Mouse (Mus musculus) gonadal fat pad, adult 2 months (tissue): ENCODE results near the gene Bach2. TPM values are rescaled to one million over a fixed set of nuclear protein-coding genes. Genes with fewer than 3 reads are reported as not detected.
A peak's percentile ranks its signal among the peaks of the same experiment; 100 is the strongest.

ENCODE experiments used
- DNase-seq: peaks from one replicate; pipeline ENCODE4 v3.0.0-alpha.2; 2012; ENCODE audit warnings: low read depth
- polyA plus RNA-seq: library from polyadenylated mRNA; depleted of rRNA; stranded (reverse); fragments of >200 nt; gene quantifications from 2 replicates; pipeline ENCODE4 v1.2.3, GENCODE M21; 2012

Gene Bach2
- polyA plus RNA-seq, 1 experiment, result 1.7 TPM

DNA sequence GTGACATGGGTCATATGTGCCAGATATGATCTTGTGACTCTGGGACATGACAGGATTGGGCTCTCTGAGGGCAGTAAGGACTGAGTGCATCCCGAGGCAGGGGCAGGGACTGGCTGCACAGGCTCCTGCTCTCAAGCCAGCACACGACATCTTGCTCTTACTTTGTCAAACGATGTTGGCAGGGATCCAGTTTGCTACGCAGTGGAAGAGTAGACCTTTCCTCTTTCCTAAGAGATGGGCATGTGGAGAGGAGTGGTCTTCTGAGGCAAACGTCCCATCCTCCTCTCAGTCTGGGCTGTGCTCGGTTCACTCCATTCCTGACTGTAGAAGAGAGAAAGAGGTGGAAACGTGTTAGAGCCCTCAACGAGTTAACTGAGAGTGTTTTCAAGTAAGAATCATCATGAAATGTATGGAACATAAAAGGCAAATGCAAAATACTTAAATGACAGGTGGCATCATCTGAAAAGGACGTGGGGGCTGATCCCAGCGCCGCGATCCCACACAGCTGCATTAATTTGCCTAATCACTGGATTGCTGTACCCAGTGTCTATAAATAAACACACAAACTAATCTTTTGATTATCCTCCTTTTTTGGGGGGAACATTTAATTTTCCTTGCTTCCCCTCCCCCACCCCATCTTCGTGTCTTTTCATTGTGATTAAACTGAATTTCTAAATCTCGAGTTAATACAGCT lies 150.7 kb downstream of the Bach2 start:
- no peak for DNase-seq

- DNase-seq, result no peak
These were observed 152.7 kb downstream of the Bach2 start for GRCm38 (mm10) chr4:32391260-32391659.

DNA sequence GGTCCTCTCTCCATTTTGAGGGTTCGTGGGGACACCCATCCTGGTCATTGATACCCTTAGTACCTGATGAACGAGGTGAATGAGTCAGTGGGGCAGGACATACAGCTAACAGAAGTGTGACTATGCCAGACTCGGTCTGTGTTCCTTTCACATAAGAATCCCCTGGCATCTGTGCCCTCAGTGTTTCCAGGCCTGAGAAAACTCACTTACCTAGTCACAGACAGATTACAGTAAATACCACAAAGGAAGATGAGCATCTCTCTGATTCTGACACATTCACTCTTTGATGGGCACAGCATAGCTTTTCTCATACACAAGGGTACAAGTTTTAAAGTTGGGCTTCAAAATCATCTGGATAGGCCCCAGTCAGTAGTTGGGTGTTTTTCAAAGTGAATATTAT lies 154.6 kb downstream of the Bach2 start:
- no peak for DNase-seq

- DNase-seq, result no peak
These were observed 155.3 kb downstream of the Bach2 start for GRCm38 (mm10) chr4:32393951-32394350.

DNA sequence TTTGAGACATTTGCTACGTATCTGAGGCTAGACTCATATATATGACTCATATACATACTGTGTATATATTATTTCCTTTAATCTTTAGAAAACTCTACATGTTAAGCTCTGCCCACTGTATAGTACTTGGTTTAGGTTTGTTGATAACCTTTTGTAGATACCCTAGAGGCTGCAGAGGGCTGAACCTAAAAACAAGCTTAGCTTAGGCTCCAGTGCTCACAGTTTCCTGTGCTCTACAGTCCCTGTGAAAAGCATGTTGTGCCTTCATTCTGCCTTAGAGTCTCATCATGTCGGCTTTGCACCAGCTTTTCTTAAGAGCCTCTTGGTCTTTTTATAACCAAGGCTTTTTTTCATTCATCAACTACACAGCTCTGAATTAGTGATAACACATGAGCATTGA lies 156.2 kb downstream of the Bach2 start:
- no peak for DNase-seq

- no peak for DNase-seq
These were observed 162.9 kb downstream of the Bach2 start for GRCm38 (mm10) chr4:32401459-32401858.

GRCm38 (mm10) chr4:32403506-32403905 lies 164.9 kb downstream of the Bach2 start:
- DNase-seq, result no peak

DNA sequence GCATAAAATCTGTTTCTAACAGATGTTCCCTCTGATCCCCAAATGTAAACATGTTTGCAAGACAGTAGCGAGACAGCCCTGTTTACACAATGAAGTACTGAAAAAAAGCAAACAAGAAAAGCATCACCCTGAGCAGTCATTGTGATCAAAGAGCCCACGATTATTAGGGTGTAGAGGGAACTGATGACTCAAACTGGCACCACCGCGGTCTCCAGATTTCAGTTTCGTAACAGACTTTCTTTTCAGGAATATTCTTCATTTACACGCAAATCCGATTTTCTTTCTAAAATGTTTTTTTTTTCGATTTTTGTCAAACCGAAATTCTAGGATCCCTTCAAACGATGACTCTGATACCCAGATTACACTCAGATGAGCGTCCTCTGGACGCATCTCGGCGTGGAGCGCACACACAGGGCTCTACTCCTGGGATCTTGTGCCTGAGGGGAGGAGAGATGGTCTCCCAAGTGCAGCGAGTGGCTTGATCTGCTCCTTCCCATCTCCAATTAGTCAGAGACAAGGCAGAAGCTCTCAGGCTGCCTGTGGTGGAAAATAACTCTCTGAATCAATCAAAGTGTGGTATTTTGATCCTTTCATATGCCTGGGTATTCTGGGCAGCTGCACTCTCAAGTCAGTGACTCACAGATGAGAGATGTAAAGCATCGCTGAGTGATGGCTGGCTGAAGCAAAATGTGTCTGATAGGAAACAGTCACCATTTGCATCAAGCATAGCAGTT lies 166.7 kb downstream of the Bach2 start:
- DNase-seq, result no peak

DNA sequence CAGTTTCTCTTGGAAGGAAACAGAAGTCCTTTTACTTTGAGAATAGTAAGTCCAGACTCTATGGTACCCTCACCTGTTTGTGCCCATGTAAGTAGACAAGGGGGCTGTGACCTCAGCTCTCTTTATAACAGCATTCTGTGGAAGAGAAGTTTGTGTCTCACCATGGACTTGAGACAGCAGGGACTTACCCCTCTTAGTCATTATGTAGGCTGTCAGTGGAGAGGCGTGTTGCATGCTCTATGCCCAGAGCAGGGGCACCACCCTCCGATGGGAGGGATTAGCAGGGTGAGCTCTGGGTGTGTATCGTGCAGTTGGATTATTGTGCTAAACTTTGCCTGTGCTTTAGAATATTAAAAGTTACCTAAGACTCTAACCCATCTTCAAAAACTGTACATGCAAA lies 167.4 kb downstream of the Bach2 start:
- DNase-seq, result no peak

- no peak for DNase-seq
These were observed 169.9 kb downstream of the Bach2 start for GRCm38 (mm10) chr4:32408535-32408934.

- DNase-seq, result peak; percentile 51
These were observed 170.7 kb downstream of the Bach2 start for GRCm38 (mm10) chr4:32409116-32409880.

- no peak for DNase-seq
These were observed 174.5 kb downstream of the Bach2 start for GRCm38 (mm10) chr4:32413063-32413462.

GRCm38 (mm10) chr4:32413505-32413904 lies 174.9 kb downstream of the Bach2 start:
- no peak for DNase-seq

GRCm38 (mm10) chr4:32414959-32415358 lies 176.4 kb downstream of the Bach2 start:
- DNase-seq, result no peak

GRCm38 (mm10) chr4:32417939-32418338 lies 179.3 kb downstream of the Bach2 start:
- no peak for DNase-seq

GRCm38 (mm10) chr4:32421570-32421969 lies 183.0 kb downstream of the Bach2 start:
- no peak for DNase-seq

DNA sequence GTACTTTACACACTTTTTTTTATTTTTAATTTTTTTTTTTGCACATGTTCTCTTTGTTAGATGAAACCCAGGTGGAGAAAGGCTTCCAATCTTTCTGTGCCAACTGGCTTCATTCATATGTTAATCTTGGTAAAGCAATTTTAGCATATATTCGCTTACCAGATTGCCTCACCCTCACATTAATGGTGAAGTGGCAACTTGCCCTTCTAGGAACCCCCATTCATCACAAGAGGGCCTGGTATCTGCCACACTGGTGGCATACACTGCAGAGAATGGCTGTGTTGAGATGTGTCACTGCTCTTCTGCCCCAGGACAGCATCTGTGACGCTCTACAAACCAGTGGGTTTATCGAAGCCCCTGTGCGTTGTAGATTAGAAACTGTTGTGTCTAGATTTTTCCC lies 183.8 kb downstream of the Bach2 start:
- no peak for DNase-seq

DNA sequence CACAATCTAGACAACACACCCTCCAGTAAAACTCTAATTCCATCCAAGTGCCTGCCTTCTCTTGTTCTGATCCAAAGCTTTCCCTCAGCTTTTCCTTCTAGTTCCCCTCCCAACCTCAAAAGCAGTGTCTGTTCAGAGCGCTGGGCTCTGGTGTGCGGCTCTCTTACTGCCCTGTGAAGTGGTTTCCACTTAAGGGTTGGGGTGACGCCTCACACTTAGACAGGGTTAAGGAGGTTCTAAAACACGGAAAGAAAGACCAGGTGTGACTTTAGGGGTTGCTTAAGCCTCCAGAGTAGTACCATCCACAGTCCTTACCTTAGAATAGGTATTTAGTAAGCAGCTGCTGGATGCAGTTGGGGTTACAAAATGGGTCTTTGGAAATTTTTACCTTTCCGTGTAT lies 185.1 kb downstream of the Bach2 start:
- no peak for DNase-seq

GRCm38 (mm10) chr4:32424434-32424833 lies 185.8 kb downstream of the Bach2 start:
- DNase-seq, result no peak

DNA sequence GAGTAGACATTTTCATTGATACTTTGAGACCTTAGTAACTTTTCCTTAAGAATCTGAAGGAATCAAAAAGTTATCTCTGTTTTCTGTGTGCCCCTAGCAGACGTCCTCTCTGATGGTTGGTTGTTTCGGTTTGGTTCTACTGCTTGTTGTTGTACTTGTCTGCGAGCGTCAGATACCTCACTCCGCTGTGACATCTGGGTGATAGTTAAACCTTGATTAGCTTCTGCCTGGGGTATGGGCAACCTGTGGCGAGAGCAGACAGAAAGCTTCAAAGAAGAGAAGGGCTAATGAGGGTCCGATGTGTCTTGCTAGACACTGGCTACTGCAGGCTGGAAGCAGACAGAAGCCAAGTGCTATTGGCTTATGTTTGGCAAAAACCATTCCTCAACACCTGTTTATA lies 186.5 kb downstream of the Bach2 start:
- DNase-seq, result no peak

DNA sequence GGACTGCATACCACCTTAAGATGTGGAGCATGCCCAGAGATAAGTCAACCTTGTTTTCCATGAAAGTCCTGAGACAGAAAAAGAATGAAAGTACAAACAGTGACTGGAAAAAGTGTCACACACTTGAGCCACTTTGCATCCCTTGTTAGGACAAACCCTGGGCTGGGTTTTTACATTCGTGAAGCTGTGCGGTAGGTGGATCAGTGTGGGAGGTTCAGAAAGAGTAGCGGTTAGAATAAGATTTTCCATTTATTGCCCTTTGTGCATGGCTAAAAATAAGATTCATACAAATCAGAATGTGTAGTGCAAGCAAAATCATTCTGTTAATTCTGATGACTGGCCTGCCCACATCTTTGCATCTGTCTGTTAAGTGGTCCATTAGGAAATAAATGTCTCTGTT lies 187.0 kb downstream of the Bach2 start:
- DNase-seq, result no peak

- DNase-seq, result no peak
These were observed 188.4 kb downstream of the Bach2 start for GRCm38 (mm10) chr4:32426779-32427577.
